Mouse (Mus musculus): ENCODE data around the gene Syce3. TPM values are rescaled to one million over a fixed set of nuclear protein-coding genes. Genes with fewer than 3 reads are reported as not detected.

Gene Syce3
- polyA plus RNA-seq, 1 experiment from 2014 or later: not detected

- ATAC-seq (replicated peaks; ENCODE audit: low FRiP score) (peak; percentile 84), DNase-seq (ENCODE audit: low spot score) (peak; percentile 84)
- Histone ChIP-seq H3K27ac (ENCODE audit: low read depth, low read length) (peak overlapping the region; percentile 89), H3K9ac (ENCODE audit: low read depth, low read length) (peak overlapping the region; percentile 78), H3K9me3 (ENCODE audit: control insufficient read depth, low read length) (no peaks in the 10 kb centered on the region), H3K27me3 (replicated peaks; ENCODE audit: control insufficient read depth, insufficient read depth, low read length) (peaks cover 21% of the 10 kb centered on the region), H3K4me3 (ENCODE audit: low read depth, low read length) (peak overlapping the region; percentile 64), H3K4me1 (replicated peaks; ENCODE audit: control insufficient read depth, insufficient read depth, low read length) (peaks cover 13% of the 10 kb centered on the region), H3K4me2 (peak overlapping the region; percentile 64), H3K36me3 (ENCODE audit: control insufficient read depth, insufficient read depth, low read length) (peaks cover 36% of the 10 kb centered on the region)
- WGBS: 1% methylated on average over 35 of the region's 35 CpGs
These were observed 37.1 kb downstream of the Syce3 start for GRCm38 (mm10) chr15:89373027-89373761.

GRCm38 (mm10) chr15:89372536-89372935 is 37.8 kb downstream of the Syce3 start:
- H3K36me3 ChIP-seq (ENCODE audit: control insufficient read depth, insufficient read depth, low read length): peaks cover 42% of the 10 kb centered on the region
- H3K9ac ChIP-seq (ENCODE audit: low read depth, low read length): no peak overlapping the region
- ATAC-seq (replicated peaks; ENCODE audit: low FRiP score) (no peak), DNase-seq (ENCODE audit: low spot score) (no peak)
- H3K4me2 ChIP-seq: peak overlapping the region; percentile 64
- peaks cover 12% of the 10 kb centered on the region for H3K4me1 ChIP-seq (replicated peaks; ENCODE audit: control insufficient read depth, insufficient read depth, low read length)
- no peaks in the 10 kb centered on the region for H3K9me3 ChIP-seq (ENCODE audit: control insufficient read depth, low read length)
- H3K27ac ChIP-seq (ENCODE audit: low read depth, low read length): no peak overlapping the region
- 83% methylated on average over 7 of the region's 7 CpGs for WGBS
- peaks cover 15% of the 10 kb centered on the region for H3K27me3 ChIP-seq (replicated peaks; ENCODE audit: control insufficient read depth, insufficient read depth, low read length)
- H3K4me3 ChIP-seq (ENCODE audit: low read depth, low read length): peak overlapping the region; percentile 64

GRCm38 (mm10) chr15:89372068-89372467 is 38.2 kb downstream of the Syce3 start:
- Histone ChIP-seq H3K9ac (ENCODE audit: low read depth, low read length) (no peak overlapping the region), H3K9me3 (ENCODE audit: control insufficient read depth, low read length) (no peaks in the 10 kb centered on the region), H3K27me3 (replicated peaks; ENCODE audit: control insufficient read depth, insufficient read depth, low read length) (peaks cover 10% of the 10 kb centered on the region), H3K27ac (ENCODE audit: low read depth, low read length) (no peak overlapping the region), H3K4me2 (no peak overlapping the region; the same call in 1 of the 2 replicates), H3K4me3 (ENCODE audit: low read depth, low read length) (0 out of 2 replicates have a peak overlapping the region, but pooled peaks have one; percentile 64), H3K36me3 (ENCODE audit: control insufficient read depth, insufficient read depth, low read length) (peaks cover 44% of the 10 kb centered on the region), H3K4me1 (replicated peaks; ENCODE audit: control insufficient read depth, insufficient read depth, low read length) (peaks cover 7% of the 10 kb centered on the region)
- DNase-seq (ENCODE audit: low spot score) (no peak), ATAC-seq (replicated peaks; ENCODE audit: low FRiP score) (no peak)
- WGBS: 86% methylated on average over 13 of the region's 13 CpGs

GRCm38 (mm10) chr15:89365141-89365551 is 45.2 kb downstream of the Syce3 start:
- WGBS: 91% methylated on average over 4 of the region's 4 CpGs
- H3K27ac ChIP-seq (ENCODE audit: low read depth, low read length): no peak overlapping the region

GRCm38 (mm10) chr15:89363051-89363450 is 47.3 kb downstream of the Syce3 start:
- no peak for ATAC-seq (replicated peaks; ENCODE audit: low FRiP score)
- peaks cover 50% of the 10 kb centered on the region for H3K36me3 ChIP-seq (ENCODE audit: control insufficient read depth, insufficient read depth, low read length)
- H3K4me2 ChIP-seq: no peak overlapping the region
- no peaks in the 10 kb centered on the region for H3K27me3 ChIP-seq (replicated peaks; ENCODE audit: control insufficient read depth, insufficient read depth, low read length)
- H3K9ac ChIP-seq (ENCODE audit: low read depth, low read length): no peak overlapping the region
- H3K4me3 ChIP-seq (ENCODE audit: low read depth, low read length): no peak overlapping the region
- peaks cover 6% of the 10 kb centered on the region for H3K4me1 ChIP-seq (replicated peaks; ENCODE audit: control insufficient read depth, insufficient read depth, low read length)
- DNase-seq (ENCODE audit: low spot score): no peak
- WGBS: 94% methylated on average over 7 of the region's 7 CpGs
- H3K27ac ChIP-seq (ENCODE audit: low read depth, low read length): no peak overlapping the region
- no peaks in the 10 kb centered on the region for H3K9me3 ChIP-seq (ENCODE audit: control insufficient read depth, low read length)

More at GRCm38 (mm10) chr15:89365141-89365551, 45.2 kb downstream of the Syce3 start:
- no peak overlapping the region for H3K4me3 ChIP-seq (ENCODE audit: low read depth, low read length)
- no peak for DNase-seq (ENCODE audit: low spot score)
- no peaks in the 10 kb centered on the region for H3K4me1 ChIP-seq (replicated peaks; ENCODE audit: control insufficient read depth, insufficient read depth, low read length)
- H3K9ac ChIP-seq (ENCODE audit: low read depth, low read length): no peak overlapping the region
- H3K9me3 ChIP-seq (ENCODE audit: control insufficient read depth, low read length): no peaks in the 10 kb centered on the region
- H3K27me3 ChIP-seq (replicated peaks; ENCODE audit: control insufficient read depth, insufficient read depth, low read length): no peaks in the 10 kb centered on the region
- ATAC-seq (replicated peaks; ENCODE audit: low FRiP score): no peak
- H3K36me3 ChIP-seq (ENCODE audit: control insufficient read depth, insufficient read depth, low read length): peaks cover 69% of the 10 kb centered on the region
- H3K4me2 ChIP-seq: no peak overlapping the region

- no peak for DNase-seq (ENCODE audit: low spot score)
- Histone ChIP-seq H3K36me3 (ENCODE audit: control insufficient read depth, insufficient read depth, low read length) (peaks cover 25% of the 10 kb centered on the region), H3K4me1 (replicated peaks; ENCODE audit: control insufficient read depth, insufficient read depth, low read length) (peaks cover 23% of the 10 kb centered on the region), H3K27ac (ENCODE audit: low read depth, low read length) (no peak overlapping the region), H3K9ac (ENCODE audit: low read depth, low read length) (no peak overlapping the region), H3K27me3 (replicated peaks; ENCODE audit: control insufficient read depth, insufficient read depth, low read length) (no peaks in the 10 kb centered on the region), H3K9me3 (ENCODE audit: control insufficient read depth, low read length) (no peaks in the 10 kb centered on the region), H3K4me3 (ENCODE audit: low read depth, low read length) (no peak overlapping the region), H3K4me2 (no peak overlapping the region)
- WGBS: 63% methylated on average over 3 of the region's 3 CpGs
- no peak for ATAC-seq (replicated peaks; ENCODE audit: low FRiP score)
These were observed 51.5 kb downstream of the Syce3 start for GRCm38 (mm10) chr15:89358784-89359183.

GRCm38 (mm10) chr15:89356372-89356771 is 53.9 kb downstream of the Syce3 start:
- peak overlapping the region; percentile 86 for H3K27ac ChIP-seq (ENCODE audit: low read depth, low read length)
- H3K4me2 ChIP-seq: peak overlapping the region; percentile 67
- under 1% methylated on average over 15 of the region's 15 CpGs for WGBS
- H3K4me1 ChIP-seq (replicated peaks; ENCODE audit: control insufficient read depth, insufficient read depth, low read length): peaks cover 23% of the 10 kb centered on the region
- H3K27me3 ChIP-seq (replicated peaks; ENCODE audit: control insufficient read depth, insufficient read depth, low read length): no peaks in the 10 kb centered on the region
- DNase-seq (ENCODE audit: low spot score): peak; percentile 90
- peak overlapping the region; percentile 86 for H3K4me3 ChIP-seq (ENCODE audit: low read depth, low read length)
- H3K36me3 ChIP-seq (ENCODE audit: control insufficient read depth, insufficient read depth, low read length): peaks cover 34% of the 10 kb centered on the region
- ATAC-seq (replicated peaks; ENCODE audit: low FRiP score): peak; percentile 80
- H3K9ac ChIP-seq (ENCODE audit: low read depth, low read length): peak overlapping the region; percentile 88
- no peaks in the 10 kb centered on the region for H3K9me3 ChIP-seq (ENCODE audit: control insufficient read depth, low read length)

GRCm38 (mm10) chr15:89355241-89356187 is 54.8 kb downstream of the Syce3 start, which contains the start of the genes Lmf2 and Ncaph2:
TSS of gene Lmf2 (minus strand) at chr15:89355659.
TSS of gene Ncaph2 (plus strand) at chr15:89355719.
- ATAC-seq (replicated peaks; ENCODE audit: low FRiP score) (peak; percentile 87), DNase-seq (ENCODE audit: low spot score) (peak; percentile 98)
- no peaks in the 10 kb centered on the region for H3K9me3 ChIP-seq (ENCODE audit: control insufficient read depth, low read length)
- H3K4me2 ChIP-seq: peak within 1 kb of the TSS; percentile 88
- peaks cover 23% of the 10 kb centered on the region for H3K4me1 ChIP-seq (replicated peaks; ENCODE audit: control insufficient read depth, insufficient read depth, low read length)
- H3K4me3 ChIP-seq (ENCODE audit: low read depth, low read length): peak within 1 kb of the TSS; percentile 86
- peaks cover 35% of the 10 kb centered on the region for H3K36me3 ChIP-seq (ENCODE audit: control insufficient read depth, insufficient read depth, low read length)
- WGBS: under 1% methylated on average over 64 of the region's 64 CpGs
- H3K9ac ChIP-seq (ENCODE audit: low read depth, low read length): peak within 1 kb of the TSS; percentile 88
- peak within 1 kb of the TSS; percentile 86 for H3K27ac ChIP-seq (ENCODE audit: low read depth, low read length)
- no peaks in the 10 kb centered on the region for H3K27me3 ChIP-seq (replicated peaks; ENCODE audit: control insufficient read depth, insufficient read depth, low read length)

Data from liver, embryonic 11.5 days (tissue).